Mouse (Mus musculus): ENCODE data around the gene Slc39a9.

Slc39a9 gene

GRCm38 (mm10) chr12:80653951-80654658, 10.4 kb downstream of the Slc39a9 start:
- no peak for DNase-seq (ENCODE audit: low spot score in 2 of 2)

DNA sequence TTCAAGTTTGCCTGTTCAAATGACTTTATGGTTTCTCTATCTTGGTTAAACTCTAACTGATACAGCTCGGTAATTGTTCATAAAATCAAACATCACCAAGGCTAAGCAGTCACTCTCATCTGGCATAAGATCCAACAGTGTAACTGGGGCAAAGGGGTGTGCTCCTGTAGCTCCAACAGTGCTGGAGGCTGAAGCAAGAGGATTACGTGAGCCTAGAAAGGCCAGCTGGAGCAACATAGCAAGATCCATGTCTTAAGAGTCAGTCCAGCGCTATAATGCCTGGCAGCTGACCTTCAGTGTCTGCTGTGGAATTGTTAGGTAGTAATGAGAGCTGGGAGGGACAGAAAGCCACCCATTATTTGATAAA, 11.0 kb downstream of the Slc39a9 start:
- no peak for DNase-seq (ENCODE audit: low spot score in 2 of 2)

DNA sequence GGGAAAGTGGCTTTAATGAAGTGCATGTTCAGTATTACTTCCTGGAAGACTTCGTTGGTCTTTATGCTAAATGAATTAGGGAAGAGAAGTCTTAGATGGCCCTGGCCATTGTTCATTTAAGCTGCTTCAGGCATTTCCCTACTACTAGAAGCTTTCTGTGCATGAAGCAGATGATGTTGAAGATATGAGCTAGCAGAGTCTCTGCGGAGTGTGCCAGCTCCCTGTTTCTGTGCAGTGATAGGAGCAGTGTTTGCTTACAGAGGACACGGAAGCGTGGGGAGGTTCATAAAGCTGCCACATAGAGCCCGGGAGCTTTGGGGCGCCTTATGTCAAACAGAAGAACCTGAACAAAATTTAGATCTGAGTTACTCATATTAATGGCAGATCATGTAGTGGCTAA, 15.0 kb downstream of the Slc39a9 start:
- DNase-seq (ENCODE audit: low spot score in 2 of 2), result no peak

- DNase-seq (ENCODE audit: low spot score in 2 of 2), result no peak
Observed at GRCm38 (mm10) chr12:80662322-80662721, 18.6 kb downstream of the Slc39a9 start.

DNA sequence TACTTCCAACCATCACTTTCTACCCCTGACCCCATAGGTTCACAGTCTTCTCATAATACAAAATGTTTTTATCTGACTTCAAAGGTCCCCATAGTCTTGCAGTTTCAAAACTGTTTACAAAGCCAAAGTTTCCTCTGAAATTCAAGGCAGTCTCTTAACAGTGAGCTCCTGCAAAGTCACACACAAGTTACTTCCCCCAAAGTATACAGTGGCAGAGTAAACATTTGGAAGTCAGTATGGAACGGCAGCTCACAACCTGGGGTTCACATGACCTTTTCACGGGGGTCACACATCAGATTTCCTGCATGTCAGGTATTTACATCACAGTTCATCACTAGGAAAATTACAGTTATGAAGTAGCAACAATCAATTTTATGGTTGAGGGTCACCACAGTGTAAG, 20.3 kb downstream of the Slc39a9 start:
- no peak for DNase-seq (ENCODE audit: low spot score in 2 of 2)

GRCm38 (mm10) chr12:80668391-80668790, 24.7 kb downstream of the Slc39a9 start:
- no peak for DNase-seq (ENCODE audit: low spot score in 2 of 2)

- peak in 1 of 2 experiments; percentile 53 for DNase-seq (ENCODE audit: low spot score in 2 of 2)
Observed at GRCm38 (mm10) chr12:80673170-80673569, 29.5 kb downstream of the Slc39a9 start.

GRCm38 (mm10) chr12:80681340-80681739, 37.7 kb downstream of the Slc39a9 start:
- peak in 1 of 2 experiments; percentile 24 for DNase-seq (ENCODE audit: low spot score in 2 of 2)

DNA sequence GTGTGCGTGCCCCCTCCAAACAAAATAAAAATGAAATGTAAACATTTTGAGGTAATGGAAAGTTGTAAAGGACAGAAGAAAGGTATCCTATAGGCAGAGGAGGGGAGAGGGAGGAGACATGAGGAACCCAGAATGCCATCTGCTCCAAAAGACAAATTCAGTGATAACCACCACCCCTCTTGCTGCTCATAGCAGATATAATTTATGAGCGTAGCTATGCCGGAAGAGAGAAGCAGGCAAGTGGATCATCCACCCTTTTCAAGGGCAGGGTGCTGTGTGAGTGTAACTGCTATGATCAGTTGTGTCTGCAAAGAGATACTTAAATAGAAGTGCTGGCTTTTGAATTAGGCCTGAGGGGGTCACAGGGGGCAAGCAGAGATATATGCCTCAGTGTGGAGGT, 39.9 kb downstream of the Slc39a9 start:
- no peak for DNase-seq (ENCODE audit: low spot score in 2 of 2)

DNA sequence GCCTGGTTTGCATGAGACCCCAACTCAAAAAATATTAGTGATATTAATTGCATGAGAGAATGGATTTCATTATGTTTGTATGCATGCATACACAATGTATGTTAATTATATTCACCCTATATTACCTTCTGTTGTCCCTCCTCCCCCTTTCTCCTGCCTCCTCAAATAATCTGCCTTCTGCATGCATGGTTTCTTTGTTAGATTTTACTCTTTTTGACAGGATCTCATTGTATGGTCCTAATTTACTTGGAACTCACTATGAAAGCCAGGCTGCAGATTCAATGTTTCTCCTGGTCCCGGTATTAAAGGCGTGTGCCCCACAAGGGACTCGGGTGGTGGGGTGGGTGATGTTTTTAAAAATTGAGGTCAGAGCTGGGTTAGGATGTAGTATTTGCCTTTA, 40.6 kb downstream of the Slc39a9 start:
- DNase-seq (ENCODE audit: low spot score in 2 of 2), result no peak

DNA sequence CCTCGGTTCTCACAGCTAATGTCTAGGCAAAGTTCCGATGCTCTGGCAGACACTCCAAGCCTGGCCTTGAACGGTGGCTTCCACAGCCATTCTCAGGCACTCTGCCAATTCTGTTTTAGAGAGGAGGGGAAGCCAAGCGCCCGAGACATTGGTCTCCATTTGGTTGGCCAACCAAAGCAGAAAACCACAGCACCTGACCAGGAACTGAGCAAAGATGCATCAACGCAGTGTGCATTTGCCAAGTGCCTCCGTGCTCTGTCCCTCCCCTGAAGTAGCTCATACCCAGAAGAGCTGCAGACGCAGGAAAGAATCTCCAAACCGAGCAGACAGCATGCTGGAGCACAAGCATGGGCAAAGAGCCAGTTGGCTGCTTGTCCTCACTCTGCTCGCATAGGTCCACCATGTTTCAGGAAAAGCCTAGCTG, 44.1 kb downstream of the Slc39a9 start:
- peak in 1 of 2 experiments; percentile 45 for DNase-seq (ENCODE audit: low spot score in 2 of 2)

DNA sequence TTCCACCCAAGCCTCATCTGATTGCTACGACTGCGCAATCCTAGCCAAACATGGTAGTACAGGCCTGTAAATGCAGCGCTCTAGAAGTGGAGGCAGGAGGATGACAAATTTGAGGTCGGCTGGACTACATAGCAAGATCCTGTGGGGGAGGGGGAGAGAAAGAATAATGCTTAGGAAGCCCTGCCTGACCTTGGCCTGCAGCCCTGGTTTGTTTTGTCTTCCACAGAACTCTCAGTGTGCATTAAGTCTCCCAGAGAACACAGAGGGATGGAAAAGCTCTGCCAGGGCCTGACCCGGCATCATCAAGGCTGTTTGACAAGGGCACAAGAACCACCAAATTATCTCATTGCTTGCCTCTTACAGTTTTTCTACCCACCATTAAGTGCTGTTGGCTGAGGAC, 46.0 kb downstream of the Slc39a9 start:
- DNase-seq (ENCODE audit: low spot score in 2 of 2), result no peak

DNA sequence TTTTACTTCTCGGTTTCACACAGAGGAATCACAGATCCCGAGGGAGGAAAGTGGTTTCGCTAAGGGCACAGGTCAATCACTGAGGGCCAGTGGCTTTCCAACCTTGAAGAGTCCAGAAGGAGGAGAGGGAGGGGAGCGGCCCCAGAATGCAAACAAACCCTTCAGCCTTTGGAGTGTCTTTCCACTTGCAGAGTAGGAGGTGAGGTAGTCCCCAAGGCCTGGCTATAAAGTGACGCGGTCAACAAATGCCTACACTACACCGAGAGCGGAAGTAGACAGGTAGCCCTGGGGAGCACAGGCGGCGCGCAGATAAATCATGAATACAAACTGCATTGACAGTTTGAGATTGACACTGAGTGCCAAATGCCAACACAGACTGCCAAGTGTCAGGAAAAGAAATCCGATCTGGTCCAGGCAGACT, 48.0 kb downstream of the Slc39a9 start:
- no peak for DNase-seq (ENCODE audit: low spot score in 2 of 2)

DNA sequence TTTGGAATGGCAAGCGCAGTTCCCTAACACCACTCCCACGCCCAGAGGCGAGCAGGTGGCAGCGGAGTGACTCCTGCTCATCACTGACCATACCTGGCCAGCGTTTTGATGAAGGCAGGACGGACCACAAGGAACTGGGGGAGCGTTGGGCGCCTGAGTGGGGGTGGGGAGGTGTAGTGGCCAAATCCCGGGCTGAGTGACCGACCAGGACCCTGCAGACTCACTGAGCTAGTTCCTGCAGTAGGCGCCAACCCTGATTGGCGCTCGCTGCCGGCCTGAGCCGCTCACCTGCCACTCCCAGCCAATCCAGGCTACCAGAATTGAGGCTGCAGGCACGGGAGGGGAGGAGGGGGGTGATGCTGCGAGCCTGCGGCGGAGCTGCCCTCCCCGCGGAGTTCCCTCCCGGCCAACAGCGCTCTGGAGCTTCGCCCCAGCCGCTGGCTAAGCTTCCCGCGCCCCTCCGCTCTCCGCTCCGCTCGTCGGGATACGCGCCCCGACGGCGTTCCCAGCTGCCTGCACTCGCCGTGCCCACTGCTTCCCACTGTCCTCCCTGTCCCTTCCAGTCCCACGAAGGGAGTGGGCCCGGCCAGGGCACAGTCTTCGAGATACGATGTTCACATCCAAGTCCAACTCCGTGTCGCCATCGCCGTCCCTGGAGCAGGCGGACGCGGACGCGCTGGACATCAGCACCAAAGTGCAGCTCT, 48.7 kb downstream of the Slc39a9 start, which contains the start of gene Plekhd1:
TSS of gene Plekhd1 (plus strand) at position 323 of the 704 bp plus-strand sequence.
- DNase-seq (ENCODE audit: low spot score in 2 of 2), result peak in 1 of 2 experiments; percentile 26

DNA sequence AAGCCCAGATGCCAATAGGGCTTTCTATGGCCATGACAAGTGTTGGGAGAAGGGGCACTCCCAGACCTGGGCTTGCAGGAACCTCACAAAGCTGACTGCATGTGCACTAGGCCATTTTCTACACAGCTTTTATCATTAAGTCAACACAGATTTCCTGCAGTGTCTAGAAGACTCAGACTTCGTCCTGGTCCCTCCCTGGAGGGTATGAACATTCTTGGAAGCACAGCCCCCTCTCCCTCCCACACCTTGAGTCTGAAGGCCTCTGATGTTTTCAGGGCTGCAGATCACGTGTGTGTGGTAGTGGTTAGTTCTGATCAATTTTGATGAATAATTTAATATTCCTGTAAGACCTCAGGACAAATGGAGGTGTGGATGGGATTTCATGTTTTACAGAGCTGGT, 50.0 kb downstream of the Slc39a9 start:
- DNase-seq (ENCODE audit: low spot score in 2 of 2), result no peak

- DNase-seq (ENCODE audit: low spot score in 2 of 2), result no peak
Observed at GRCm38 (mm10) chr12:80695004-80695403, 51.3 kb downstream of the Slc39a9 start.

DNA sequence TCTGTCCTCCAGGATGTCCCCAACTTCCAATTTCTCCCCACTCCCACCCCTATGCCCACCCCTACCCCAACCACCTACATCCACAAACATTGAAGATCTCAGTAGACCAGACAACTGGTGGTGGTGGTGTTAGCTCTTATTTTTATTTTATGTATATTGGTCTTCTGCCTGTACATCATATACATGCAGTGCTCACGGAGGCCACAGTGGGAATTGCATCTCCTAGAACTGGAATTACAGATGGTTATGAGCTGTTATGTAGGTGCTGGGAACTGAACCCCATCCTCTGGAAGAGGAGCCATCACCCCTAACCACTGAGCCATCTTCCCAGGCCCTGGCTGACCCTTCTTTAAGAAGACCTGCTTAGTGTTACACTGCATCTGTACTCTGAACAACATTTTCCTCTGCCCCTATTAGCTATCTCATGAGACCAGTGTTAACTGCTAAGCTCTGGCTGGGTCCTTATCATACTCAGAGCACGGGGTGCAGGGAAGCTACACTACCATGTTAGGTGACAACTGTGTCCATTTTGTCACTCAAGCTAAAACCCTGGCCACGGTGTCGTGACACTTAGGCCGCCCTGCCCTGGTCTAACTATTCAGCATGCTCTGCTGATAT, 55.0 kb downstream of the Slc39a9 start:
- DNase-seq (ENCODE audit: low spot score in 2 of 2), result no peak

DNA sequence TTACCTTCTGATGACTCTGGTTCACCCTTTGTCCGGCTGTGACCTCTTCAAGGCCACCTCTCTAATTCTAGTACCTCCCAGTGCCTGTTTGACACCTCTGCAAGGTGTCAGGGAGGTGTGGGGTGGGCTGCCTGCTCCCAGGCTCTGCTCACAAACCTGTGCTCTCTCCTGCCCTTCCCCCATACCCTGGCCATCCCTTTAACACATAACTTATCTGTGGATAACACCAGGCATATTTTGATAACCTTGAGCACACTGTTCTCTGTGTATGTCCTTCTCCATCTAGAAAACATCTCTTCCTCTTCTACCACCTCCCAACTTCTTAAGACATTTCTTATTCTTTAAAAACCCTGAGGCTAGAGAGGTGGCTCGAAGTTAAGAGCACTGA, 55.5 kb downstream of the Slc39a9 start:
- DNase-seq (ENCODE audit: low spot score in 2 of 2), result no peak

DNA sequence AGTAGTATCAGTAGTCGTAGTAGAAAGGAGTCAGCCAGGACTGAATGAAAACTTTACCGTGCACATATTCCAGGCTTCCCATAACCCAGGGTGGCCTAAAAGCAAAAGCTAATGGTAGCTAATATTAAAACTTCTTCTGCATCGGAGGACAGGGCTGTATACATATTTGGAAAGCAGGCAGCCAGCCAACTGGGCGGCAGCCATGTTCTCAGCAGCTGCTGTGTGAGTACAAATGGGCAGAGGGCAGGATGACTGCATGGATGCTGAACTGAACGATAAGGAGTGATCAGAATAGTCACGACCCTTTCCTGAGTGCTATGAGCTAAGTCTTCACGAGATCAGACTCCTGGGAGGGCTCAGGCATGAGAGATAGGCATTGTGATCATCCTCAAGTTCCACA, 57.6 kb downstream of the Slc39a9 start:
- peak in 1 of 2 experiments; percentile 29 for DNase-seq (ENCODE audit: low spot score in 2 of 2)

DNA sequence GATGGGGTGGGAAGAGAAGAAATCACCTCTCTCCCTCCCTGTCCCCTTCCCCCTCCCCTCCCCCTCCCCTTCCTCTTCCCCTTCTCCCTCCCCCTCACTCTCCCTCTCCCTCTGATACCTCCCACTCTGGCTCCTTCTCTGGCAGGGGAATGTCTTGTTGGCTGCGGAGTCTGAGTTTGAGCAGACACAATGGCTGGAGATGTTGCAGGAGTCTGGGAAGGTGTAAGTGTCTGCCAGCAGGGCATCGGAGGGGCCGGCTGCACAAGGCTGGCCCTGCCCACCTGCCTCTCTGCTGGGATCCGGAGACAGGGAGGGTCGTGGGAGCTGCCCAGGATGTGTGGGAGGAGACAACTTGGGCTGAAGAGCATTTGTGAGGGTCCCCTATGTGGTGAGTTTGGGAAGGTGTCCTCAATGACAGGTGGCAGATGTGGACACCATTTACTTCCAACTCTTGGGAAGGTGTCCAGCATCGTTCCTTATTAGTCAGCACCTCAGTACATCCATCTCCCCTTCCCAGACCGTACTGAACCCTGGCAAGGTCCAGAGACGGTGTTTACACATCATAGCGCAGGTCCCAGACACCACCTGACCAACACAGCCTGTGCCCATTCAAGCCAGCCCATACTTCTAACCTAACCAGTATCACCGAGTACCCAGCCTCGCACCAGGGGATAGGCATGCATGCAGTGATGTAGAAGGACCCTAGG, 62.7 kb downstream of the Slc39a9 start:
- no peak for DNase-seq (ENCODE audit: low spot score in 2 of 2)

DNA sequence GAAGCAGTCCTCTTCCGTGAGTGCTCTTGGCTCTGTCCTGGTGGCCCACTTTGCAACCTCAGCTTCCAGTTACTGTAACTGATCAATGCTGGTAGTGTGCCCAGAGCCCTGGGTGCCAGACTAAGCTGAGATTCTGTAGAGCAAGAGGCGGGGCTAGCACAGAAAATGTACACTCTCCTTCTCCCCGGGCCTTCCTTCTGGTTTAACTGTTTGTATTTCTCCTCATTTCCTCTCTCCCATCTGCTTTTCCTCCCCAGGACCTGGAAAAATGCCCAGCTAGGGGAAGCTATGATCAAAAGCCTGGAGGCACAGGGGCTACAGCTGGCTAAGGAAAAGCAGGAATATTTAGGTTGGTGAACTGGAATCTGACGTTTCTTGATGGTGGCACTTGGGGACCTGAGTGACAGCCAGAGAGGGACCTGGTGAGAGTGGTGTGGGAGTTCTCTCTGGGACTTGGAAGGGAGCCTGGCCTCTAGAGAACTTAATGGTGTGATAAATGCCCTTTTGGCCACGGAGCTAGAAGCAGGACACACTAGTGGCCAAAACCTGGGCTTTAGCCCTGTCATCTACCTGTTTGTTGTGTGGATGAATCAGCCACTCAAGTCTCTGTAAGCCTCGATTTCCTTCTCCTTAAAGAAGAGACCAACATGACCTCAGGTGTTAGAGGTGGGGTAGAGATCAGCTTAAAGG, 63.4 kb downstream of the Slc39a9 start:
- DNase-seq (ENCODE audit: low spot score in 2 of 2), result peak in 1 of 2 experiments; percentile 37

DNA sequence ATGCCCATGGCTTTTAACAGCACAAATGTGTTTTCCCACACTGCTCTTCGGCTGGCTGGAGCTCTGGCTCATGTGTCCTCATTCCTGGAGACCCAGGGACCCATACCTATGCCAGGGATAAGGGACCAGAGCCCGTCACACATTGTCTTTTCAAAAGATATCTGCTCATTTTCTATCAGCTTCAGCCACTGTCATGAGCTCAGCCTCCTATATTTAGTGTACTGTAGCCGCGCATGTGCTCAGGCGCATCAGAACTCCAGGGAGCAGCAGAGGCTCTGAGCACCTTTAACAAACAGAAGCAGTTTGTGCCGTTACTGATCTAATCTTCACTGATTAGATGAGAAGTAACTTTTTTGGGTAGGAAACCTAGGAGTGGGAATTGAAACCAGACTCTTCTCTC, 72.2 kb downstream of the Slc39a9 start:
- no peak for DNase-seq (ENCODE audit: low spot score in 2 of 2)

Data from cerebellum, postnatal 4 days (tissue).